Mouse (Mus musculus) forelimb bud, embryonic 11.5 days (tissue): ENCODE results near the gene Slc35e4.
A peak's percentile ranks its signal among the peaks of the same experiment; 100 is the strongest.

ENCODE experiments used
- DNase-seq: peaks from one replicate; pipeline ENCODE4 v3.0.0-alpha.2; 2012; ENCODE audit warnings: low read depth, low spot score

The Slc35e4 gene

GRCm38 (mm10) chr11:3864343-3864742 is 50.1 kb downstream of the Slc35e4 start:
- peak; percentile 54 for DNase-seq

- DNase-seq, result peak; percentile 60
Measured at GRCm38 (mm10) chr11:3863454-3864112, 50.9 kb downstream of the Slc35e4 start, which contains the start of gene Osbp2. Gene Osbp2, minus strand, starts transcription at chr11:3863903.

- no peak for DNase-seq
Measured at GRCm38 (mm10) chr11:3862661-3863453, 51.6 kb downstream of the Slc35e4 start.

- DNase-seq, result no peak
Measured at GRCm38 (mm10) chr11:3860361-3860760, 54.1 kb downstream of the Slc35e4 start.

GRCm38 (mm10) chr11:3859778-3860177 is 54.7 kb downstream of the Slc35e4 start:
- DNase-seq, result no peak

- DNase-seq, result no peak
Measured at GRCm38 (mm10) chr11:3857902-3858301, 56.6 kb downstream of the Slc35e4 start.
